Mouse (Mus musculus): ENCODE measurements at regions not wholly inside any gene's neighbourhood (a gene's known extent, or its start where the extent isn't known, plus 50 kb on each side); places are given as distances from the start of the nearest gene placed in this dataset.

DNA sequence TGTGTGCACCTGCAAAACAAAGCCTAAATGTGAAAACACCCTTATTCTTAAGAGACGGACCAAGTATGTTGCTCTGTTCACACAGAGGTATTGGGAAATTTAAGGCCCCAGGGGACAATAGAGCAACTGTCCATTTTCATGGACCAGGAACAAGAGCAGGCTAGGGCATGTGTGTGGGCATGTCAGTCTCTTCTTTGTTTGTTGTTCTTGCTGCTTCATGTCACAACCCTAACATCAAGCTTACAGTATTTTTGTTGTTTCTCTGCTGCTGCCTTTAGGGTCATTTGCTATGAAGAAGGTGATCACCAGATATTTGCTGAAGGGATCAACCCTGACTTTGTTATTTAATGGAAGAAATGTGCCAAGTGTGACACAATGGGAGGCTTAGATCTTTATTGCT lies 96.4 kb upstream of the Slc22a23 start:
- ATAC-seq (ENCODE audit: low read depth): no peak
- Histone ChIP-seq H3K27me3 (ENCODE audit: control insufficient read depth, insufficient read depth, low read depth, low read length) (no peaks in the 10 kb centered on the region), H3K4me1 (replicated peaks; ENCODE audit: control insufficient read depth, insufficient read depth, low read length) (no peaks in the 10 kb centered on the region), H3K27ac (ENCODE audit: low read length) (no peak overlapping the region), H3K36me3 (ENCODE audit: control insufficient read depth, insufficient read depth, low read length) (no peaks in the 10 kb centered on the region), H3K9me3 (ENCODE audit: control insufficient read depth, low read length) (no peaks in the 10 kb centered on the region), H3K4me3 (ENCODE audit: low read length) (no peak overlapping the region), H3K4me2 (ENCODE audit: low read depth, low read length) (no peak overlapping the region), H3K9ac (ENCODE audit: low read length) (no peak overlapping the region)
- 68% methylated on average over 1 of the region's 1 CpGs for WGBS

DNA sequence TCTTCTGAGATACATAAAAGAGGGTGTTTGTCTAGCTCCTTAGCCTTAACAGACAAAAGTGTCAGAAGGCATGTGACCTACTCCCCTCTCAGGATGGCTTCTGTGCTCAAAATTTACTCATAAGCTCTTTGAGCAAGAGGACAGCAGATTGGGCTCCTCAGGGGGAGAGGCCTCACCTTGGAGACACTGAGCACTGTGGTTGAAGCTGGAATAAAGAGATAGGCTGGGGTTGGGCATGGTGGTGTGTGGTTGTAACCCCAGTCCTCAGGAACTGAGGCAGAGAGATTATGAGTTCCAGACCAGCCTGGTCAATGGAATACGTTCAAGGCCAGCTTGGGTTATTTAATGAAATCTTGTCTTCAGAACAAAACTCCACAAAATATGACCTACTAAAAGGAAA lies 82.5 kb upstream of the Slc22a23 start:
- no peak overlapping the region for H3K4me3 ChIP-seq (ENCODE audit: low read length)
- H3K36me3 ChIP-seq (ENCODE audit: control insufficient read depth, insufficient read depth, low read length): no peaks in the 10 kb centered on the region
- no peak overlapping the region for H3K9ac ChIP-seq (ENCODE audit: low read length)
- WGBS: 92% methylated on average over 1 of the region's 1 CpGs
- no peak overlapping the region for H3K4me2 ChIP-seq (ENCODE audit: low read depth, low read length)
- ATAC-seq (ENCODE audit: low read depth): no peak
- H3K4me1 ChIP-seq (replicated peaks; ENCODE audit: control insufficient read depth, insufficient read depth, low read length): 0 out of 2 replicates have a peak, but pooled peaks cover 3% of the 10 kb centered on the region
- H3K27ac ChIP-seq (ENCODE audit: low read length): no peak overlapping the region
- H3K9me3 ChIP-seq (ENCODE audit: control insufficient read depth, low read length): no peaks in the 10 kb centered on the region
- no peaks in the 10 kb centered on the region for H3K27me3 ChIP-seq (ENCODE audit: control insufficient read depth, insufficient read depth, low read depth, low read length)

DNA sequence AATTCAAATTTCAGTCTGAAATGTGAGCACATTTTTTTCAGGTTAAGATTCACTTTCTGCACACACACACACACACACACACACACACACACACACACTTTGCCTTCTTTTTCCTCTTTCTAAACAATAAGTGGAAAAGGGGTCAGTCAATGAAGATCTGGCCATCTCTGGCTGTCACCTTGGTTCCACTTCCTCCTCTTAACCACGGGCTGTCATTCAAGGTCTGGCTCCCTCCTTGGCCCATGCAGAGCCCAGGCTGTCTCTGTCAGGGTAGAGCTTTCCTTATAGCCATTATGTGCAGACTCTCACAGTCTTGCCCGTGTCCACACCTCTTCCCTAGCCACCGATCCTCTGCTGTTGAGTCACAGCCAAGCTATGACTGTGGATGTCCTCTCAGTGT lies 79.9 kb upstream of the Slc22a23 start:
- no peaks in the 10 kb centered on the region for H3K27me3 ChIP-seq (ENCODE audit: control insufficient read depth, insufficient read depth, low read depth, low read length)
- 64% methylated on average over 3 of the region's 3 CpGs for WGBS
- H3K27ac ChIP-seq (ENCODE audit: low read length): no peak overlapping the region
- H3K36me3 ChIP-seq (ENCODE audit: control insufficient read depth, insufficient read depth, low read length): no peaks in the 10 kb centered on the region
- H3K4me3 ChIP-seq (ENCODE audit: low read length): no peak overlapping the region
- ATAC-seq (ENCODE audit: low read depth): no peak
- 0 out of 2 replicates have a peak, but pooled peaks cover 3% of the 10 kb centered on the region for H3K4me1 ChIP-seq (replicated peaks; ENCODE audit: control insufficient read depth, insufficient read depth, low read length)
- no peaks in the 10 kb centered on the region for H3K9me3 ChIP-seq (ENCODE audit: control insufficient read depth, low read length)
- H3K4me2 ChIP-seq (ENCODE audit: low read depth, low read length): no peak overlapping the region
- H3K9ac ChIP-seq (ENCODE audit: low read length): no peak overlapping the region

DNA sequence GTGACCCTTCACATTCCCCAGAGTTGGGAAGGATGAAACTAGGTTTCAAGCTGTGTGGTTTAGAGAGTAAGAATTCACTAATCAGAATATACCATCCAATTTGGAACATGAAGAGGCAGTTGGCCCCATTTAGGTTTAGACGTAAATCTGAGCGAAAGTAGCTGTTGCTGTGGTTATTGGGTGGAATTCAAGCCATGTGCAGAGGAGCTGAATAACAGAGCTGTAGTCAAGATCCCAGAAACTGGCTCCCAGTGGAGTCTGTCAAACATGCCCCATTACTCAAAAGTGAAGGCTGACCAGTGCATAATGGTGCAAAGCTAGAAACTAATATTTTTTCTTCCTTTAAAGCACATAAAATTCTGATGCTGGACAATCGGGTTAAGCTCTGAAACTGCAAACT lies 76.7 kb upstream of the Slc22a23 start:
- ATAC-seq (ENCODE audit: low read depth): no peak
- H3K4me2 ChIP-seq (ENCODE audit: low read depth, low read length): no peak overlapping the region
- 70% methylated on average over 3 of the region's 3 CpGs for WGBS
- H3K4me3 ChIP-seq (ENCODE audit: low read length): no peak overlapping the region
- no peak overlapping the region for H3K27ac ChIP-seq (ENCODE audit: low read length)
- H3K36me3 ChIP-seq (ENCODE audit: control insufficient read depth, insufficient read depth, low read length): no peaks in the 10 kb centered on the region
- 0 out of 2 replicates have a peak, but pooled peaks cover 3% of the 10 kb centered on the region for H3K4me1 ChIP-seq (replicated peaks; ENCODE audit: control insufficient read depth, insufficient read depth, low read length)
- H3K9ac ChIP-seq (ENCODE audit: low read length): no peak overlapping the region
- no peaks in the 10 kb centered on the region for H3K9me3 ChIP-seq (ENCODE audit: control insufficient read depth, low read length)
- no peaks in the 10 kb centered on the region for H3K27me3 ChIP-seq (ENCODE audit: control insufficient read depth, insufficient read depth, low read depth, low read length)

DNA sequence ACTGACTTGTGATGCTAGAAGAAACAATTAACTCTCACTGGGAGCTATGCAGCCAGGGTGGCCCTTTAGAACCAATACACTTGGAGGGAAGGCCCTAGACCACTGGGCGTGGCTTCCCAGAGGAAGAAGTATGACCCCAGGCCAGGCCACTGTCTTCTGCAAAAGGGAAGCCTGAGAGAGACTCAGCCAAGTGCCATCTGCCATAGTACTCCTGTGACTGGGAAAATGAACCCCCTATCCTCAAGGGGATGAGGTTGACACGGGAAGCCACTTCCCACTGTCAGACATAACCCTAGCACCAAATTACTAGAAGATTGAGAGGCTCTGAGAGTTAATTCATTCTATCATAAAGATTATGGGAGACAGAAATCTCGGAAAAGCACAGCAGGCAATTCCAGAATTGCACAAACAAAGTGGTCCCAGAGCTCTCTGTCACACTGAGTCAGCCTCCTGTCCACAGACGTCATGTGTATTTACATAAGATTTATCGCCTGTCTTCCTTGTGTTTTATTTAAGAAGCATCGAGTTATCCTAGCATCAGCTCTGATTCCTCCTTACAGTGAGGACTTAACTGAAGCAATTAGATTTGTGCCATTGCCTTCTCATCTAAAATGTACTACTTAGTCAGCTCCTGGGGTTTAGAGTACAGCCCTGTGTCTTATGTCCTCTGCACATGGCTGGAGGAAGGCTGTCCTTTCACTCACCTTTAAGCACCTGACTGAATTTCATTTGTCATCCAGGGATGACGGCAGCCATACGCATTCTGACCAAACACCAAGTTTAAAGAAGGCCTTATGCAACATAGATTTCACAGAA lies 75.6 kb upstream of the Slc22a23 start:
- 0 out of 2 replicates have a peak, but pooled peaks cover 3% of the 10 kb centered on the region for H3K4me1 ChIP-seq (replicated peaks; ENCODE audit: control insufficient read depth, insufficient read depth, low read length)
- H3K36me3 ChIP-seq (ENCODE audit: control insufficient read depth, insufficient read depth, low read length): no peaks in the 10 kb centered on the region
- H3K4me3 ChIP-seq (ENCODE audit: low read length): no peak overlapping the region
- ATAC-seq (ENCODE audit: low read depth): no peak
- H3K27me3 ChIP-seq (ENCODE audit: control insufficient read depth, insufficient read depth, low read depth, low read length): no peaks in the 10 kb centered on the region
- H3K9ac ChIP-seq (ENCODE audit: low read length): no peak overlapping the region
- no peak overlapping the region for H3K4me2 ChIP-seq (ENCODE audit: low read depth, low read length)
- H3K27ac ChIP-seq (ENCODE audit: low read length): no peak overlapping the region
- H3K9me3 ChIP-seq (ENCODE audit: control insufficient read depth, low read length): no peaks in the 10 kb centered on the region
- WGBS: 36% methylated on average over 8 of the region's 8 CpGs

DNA sequence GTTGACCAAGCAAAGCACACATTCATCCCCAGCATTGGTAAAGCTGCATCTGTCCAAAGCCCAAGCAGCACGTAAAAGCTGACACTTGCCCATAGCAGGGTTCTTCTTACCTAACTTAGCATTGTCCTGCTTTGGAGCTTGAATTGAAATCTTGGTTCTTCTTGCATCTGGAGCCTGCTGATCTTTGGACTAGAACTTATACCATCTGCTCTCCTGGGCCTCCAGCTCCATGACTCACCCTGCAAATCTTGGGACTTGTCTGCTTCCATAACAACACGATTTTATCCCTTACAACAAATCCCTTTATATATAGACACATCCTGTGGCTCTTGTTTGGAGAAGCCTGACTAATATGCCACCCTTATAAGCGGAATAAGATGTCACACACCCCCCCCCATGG lies 74.1 kb upstream of the Slc22a23 start:
- 0 out of 2 replicates have a peak, but pooled peaks cover 3% of the 10 kb centered on the region for H3K4me1 ChIP-seq (replicated peaks; ENCODE audit: control insufficient read depth, insufficient read depth, low read length)
- H3K9me3 ChIP-seq (ENCODE audit: control insufficient read depth, low read length): no peaks in the 10 kb centered on the region
- ATAC-seq (ENCODE audit: low read depth): no peak
- 70% methylated on average over 3 of the region's 3 CpGs for WGBS
- H3K27ac ChIP-seq (ENCODE audit: low read length): no peak overlapping the region
- H3K4me3 ChIP-seq (ENCODE audit: low read length): no peak overlapping the region
- H3K36me3 ChIP-seq (ENCODE audit: control insufficient read depth, insufficient read depth, low read length): no peaks in the 10 kb centered on the region
- no peak overlapping the region for H3K4me2 ChIP-seq (ENCODE audit: low read depth, low read length)
- H3K9ac ChIP-seq (ENCODE audit: low read length): no peak overlapping the region
- no peaks in the 10 kb centered on the region for H3K27me3 ChIP-seq (ENCODE audit: control insufficient read depth, insufficient read depth, low read depth, low read length)

DNA sequence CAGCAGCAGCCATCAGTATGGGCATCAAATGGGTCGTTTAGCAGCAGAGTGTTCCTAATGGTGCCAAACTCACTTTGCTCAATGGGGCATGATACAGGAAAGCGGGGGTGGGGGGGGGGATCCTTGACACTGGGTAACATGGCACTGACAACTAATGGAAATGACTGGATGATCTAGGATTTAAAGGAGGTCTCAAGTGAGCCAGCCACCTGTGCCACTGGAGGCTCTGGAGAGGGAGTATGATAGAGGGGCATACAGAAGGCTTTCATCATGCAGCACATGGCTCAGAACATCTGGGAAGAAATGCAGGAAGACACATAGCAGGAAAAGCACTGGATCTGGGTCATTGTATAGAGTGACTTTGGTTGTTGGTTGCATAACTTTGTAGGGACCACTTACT lies 71.6 kb upstream of the Slc22a23 start:
- Histone ChIP-seq H3K4me3 (ENCODE audit: low read length) (no peak overlapping the region), H3K9me3 (ENCODE audit: control insufficient read depth, low read length) (no peaks in the 10 kb centered on the region), H3K36me3 (ENCODE audit: control insufficient read depth, insufficient read depth, low read length) (no peaks in the 10 kb centered on the region), H3K4me2 (ENCODE audit: low read depth, low read length) (no peak overlapping the region), H3K27me3 (ENCODE audit: control insufficient read depth, insufficient read depth, low read depth, low read length) (no peaks in the 10 kb centered on the region), H3K9ac (ENCODE audit: low read length) (no peak overlapping the region), H3K27ac (ENCODE audit: low read length) (no peak overlapping the region), H3K4me1 (replicated peaks; ENCODE audit: control insufficient read depth, insufficient read depth, low read length) (no peaks in the 10 kb centered on the region)
- no peak for ATAC-seq (ENCODE audit: low read depth)
- WGBS: 73% methylated on average over 2 of the region's 2 CpGs

DNA sequence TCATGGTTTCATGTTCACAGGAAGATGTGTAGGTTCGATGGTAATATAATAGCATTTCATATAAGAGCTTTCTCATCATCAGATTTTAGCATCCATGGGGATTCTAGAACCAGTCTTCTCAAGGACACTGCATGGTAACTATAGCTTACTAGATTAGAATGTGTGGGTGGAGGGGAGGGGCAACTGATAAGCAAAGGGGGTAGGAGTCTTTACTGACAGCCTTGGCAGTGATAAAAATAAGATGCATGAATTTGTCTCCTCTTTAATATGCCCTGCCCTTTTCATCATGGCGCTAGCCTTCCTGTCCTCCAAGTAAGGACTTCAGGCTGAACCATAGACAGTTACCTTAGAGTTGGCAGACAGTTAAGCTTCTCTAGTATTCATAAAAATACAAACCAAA lies 69.6 kb upstream of the Slc22a23 start:
- H3K4me2 ChIP-seq (ENCODE audit: low read depth, low read length): no peak overlapping the region
- H3K27ac ChIP-seq (ENCODE audit: low read length): no peak overlapping the region
- no peak overlapping the region for H3K4me3 ChIP-seq (ENCODE audit: low read length)
- 83% methylated on average over 2 of the region's 2 CpGs for WGBS
- no peak overlapping the region for H3K9ac ChIP-seq (ENCODE audit: low read length)
- H3K27me3 ChIP-seq (ENCODE audit: control insufficient read depth, insufficient read depth, low read depth, low read length): no peaks in the 10 kb centered on the region
- no peaks in the 10 kb centered on the region for H3K36me3 ChIP-seq (ENCODE audit: control insufficient read depth, insufficient read depth, low read length)
- no peaks in the 10 kb centered on the region for H3K4me1 ChIP-seq (replicated peaks; ENCODE audit: control insufficient read depth, insufficient read depth, low read length)
- H3K9me3 ChIP-seq (ENCODE audit: control insufficient read depth, low read length): no peaks in the 10 kb centered on the region
- ATAC-seq (ENCODE audit: low read depth): no peak

DNA sequence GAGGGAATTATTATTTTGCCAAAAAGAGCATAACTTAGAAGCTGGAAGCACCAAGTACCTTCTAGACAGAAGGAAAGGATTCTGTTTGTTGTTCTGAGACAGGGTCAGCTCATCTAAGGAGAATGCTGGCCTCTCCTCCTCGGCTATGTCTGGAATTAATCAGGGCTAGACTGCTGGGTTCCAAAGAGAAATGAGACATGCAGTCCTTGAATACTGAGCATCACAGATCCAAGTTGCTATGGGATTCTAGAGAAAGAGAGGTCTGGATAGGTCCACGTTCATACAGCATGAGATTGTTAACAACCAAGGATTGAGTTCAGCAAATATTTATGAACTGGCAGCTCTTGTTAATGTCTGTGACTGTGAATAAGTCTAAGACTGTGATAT lies 63.7 kb upstream of the Slc22a23 start:
- Histone ChIP-seq H3K9ac (ENCODE audit: low read length) (no peak overlapping the region), H3K4me1 (replicated peaks; ENCODE audit: control insufficient read depth, insufficient read depth, low read length) (no peaks in the 10 kb centered on the region), H3K4me3 (ENCODE audit: low read length) (no peak overlapping the region), H3K4me2 (ENCODE audit: low read depth, low read length) (no peak overlapping the region), H3K27me3 (ENCODE audit: control insufficient read depth, insufficient read depth, low read depth, low read length) (no peaks in the 10 kb centered on the region), H3K36me3 (ENCODE audit: control insufficient read depth, insufficient read depth, low read length) (no peaks in the 10 kb centered on the region), H3K27ac (ENCODE audit: low read length) (no peak overlapping the region), H3K9me3 (ENCODE audit: control insufficient read depth, low read length) (no peaks in the 10 kb centered on the region)
- ATAC-seq (ENCODE audit: low read depth): no peak
- WGBS: 25% methylated on average over 2 of the region's 2 CpGs

All from lung, embryonic 16.5 days (tissue).